Mouse (Mus musculus): ENCODE data around the gene 4931400O07Rik. TPM values are rescaled to one million over a fixed set of nuclear protein-coding genes. Genes with fewer than 3 reads are reported as not detected.

The 4931400O07Rik gene
- not detected in 2 replicates for polyA plus RNA-seq (2012; rRNA removed)

GRCm38 (mm10) chrX:62467691-62468090 is at the start of gene 4931400O07Rik:
Gene 4931400O07Rik (plus strand): TSS chrX:62467991.

Other genes with a start within 250 kb of the 4931400O07Rik start
- not detected in 2 replicates for gene 4933402E13Rik, start 184.5 kb upstream of the 4931400O07Rik start, polyA plus RNA-seq (2012; rRNA removed)